Mouse (Mus musculus) limb, embryonic 14.5 days (tissue): ENCODE measurements around the gene Arsk. TPM values are rescaled to one million over a fixed set of nuclear protein-coding genes. Genes with fewer than 3 reads are reported as not detected.

ENCODE experiments used
- ATAC-seq: fragments of 200-750 bp; cut with Nextera tagmentation; 2 replicates; pipeline ENCODE4 v1.8.0; 2017; ENCODE audit warnings: low read depth, moderate number of reproducible peaks, moderate TSS enrichment; ENCODE audit not compliant: low FRiP score
- DNase-seq: peaks from one replicate; pipeline ENCODE4 v3.0.0-alpha.2; 2015; ENCODE audit warnings: low spot score
- H3K27ac ChIP-seq: fragments of 300-500 bp; sonication (generic); replicated peaks from 2 replicates; pipeline ENCODE4 v1.5.1; 2014; ENCODE audit warnings: low read depth, mild to moderate bottlenecking, low read length, moderate library complexity, mixed read lengths
- H3K27me3 ChIP-seq: fragments of 300-500 bp; sonication (generic); 2 replicates; pipeline ENCODE4 v1.6.1; 2014; ENCODE audit warnings: low read length, mixed read lengths; ENCODE audit not compliant: control insufficient read depth, insufficient read depth
- H3K36me3 ChIP-seq: fragments of 300-500 bp; sonication (generic); 2 replicates; pipeline ENCODE4 v1.6.1; 2014; ENCODE audit warnings: mild to moderate bottlenecking, low read length, moderate library complexity, mixed read lengths; ENCODE audit not compliant: control insufficient read depth, insufficient read depth
- H3K4me1 ChIP-seq: fragments of 300-500 bp; sonication (generic); 2 replicates; pipeline ENCODE4 v1.6.1; 2014; ENCODE audit warnings: antibody characterized with exemption, low read length, mixed read lengths; ENCODE audit not compliant: control insufficient read depth, insufficient read depth
- H3K4me2 ChIP-seq: fragments of 300-500 bp; sonication (generic); replicated peaks from 2 replicates; pipeline ENCODE4 v1.6.1; 2014; ENCODE audit warnings: low read depth, mild to moderate bottlenecking, low read length, moderate library complexity; ENCODE audit not compliant: severe bottlenecking
- H3K4me3 ChIP-seq: fragments of 300-500 bp; sonication (generic); replicated peaks from 2 replicates; pipeline ENCODE4 v1.5.1; 2014; ENCODE audit warnings: low read length
- H3K9ac ChIP-seq: fragments of 300-500 bp; sonication (generic); 2 replicates; pipeline ENCODE4 v1.6.1; 2014; ENCODE audit warnings: mild to moderate bottlenecking, low read depth, low read length, moderate library complexity; ENCODE audit not compliant: severe bottlenecking
- H3K9me3 ChIP-seq: fragments of 300-500 bp; sonication (generic); 2 replicates; pipeline ENCODE4 v1.6.1; 2016; ENCODE audit warnings: low read length; ENCODE audit not compliant: control insufficient read depth
- POLR2A ChIP-seq: fragments of 200-500 bp; IDR thresholded peaks from 2 replicates; pipeline ENCODE4 v1.8.0; 2012; ENCODE audit warnings: inconsistent platforms, mild to moderate bottlenecking, moderate library complexity, borderline replicate concordance; ENCODE audit not compliant: insufficient read depth, insufficient read length; ENCODE audit errors: extremely low read depth
- WGBS: fragments of 180-500 bp; shearing (Covaris S2); extraction: QIAGEN DNeasy Blood & Tissue Kit; methylation state at CpG from one replicate; pipeline ENCODE4 v1.1.7; 2014; 5-methylcytosine and 5-hydroxymethylcytosine counted together
- polyA plus RNA-seq, 2 experiments: library from polyadenylated mRNA; depleted of rRNA in 1 of 2; stranded (reverse) in 1 of 2; unstranded in 1 of 2; fragments of >200 nt; fragmentation: Nextera tagmentation in 1 of 2; extraction: Ambion mirVana in 1 of 2; gene quantifications; 2 replicates each; pipeline versions ENCODE4 v1.2.1 to v1.2.3; 2012 to 2014

Gene Arsk
- polyA plus RNA-seq, 2 experiments, result 8.9 to 10.4 TPM

DNA sequence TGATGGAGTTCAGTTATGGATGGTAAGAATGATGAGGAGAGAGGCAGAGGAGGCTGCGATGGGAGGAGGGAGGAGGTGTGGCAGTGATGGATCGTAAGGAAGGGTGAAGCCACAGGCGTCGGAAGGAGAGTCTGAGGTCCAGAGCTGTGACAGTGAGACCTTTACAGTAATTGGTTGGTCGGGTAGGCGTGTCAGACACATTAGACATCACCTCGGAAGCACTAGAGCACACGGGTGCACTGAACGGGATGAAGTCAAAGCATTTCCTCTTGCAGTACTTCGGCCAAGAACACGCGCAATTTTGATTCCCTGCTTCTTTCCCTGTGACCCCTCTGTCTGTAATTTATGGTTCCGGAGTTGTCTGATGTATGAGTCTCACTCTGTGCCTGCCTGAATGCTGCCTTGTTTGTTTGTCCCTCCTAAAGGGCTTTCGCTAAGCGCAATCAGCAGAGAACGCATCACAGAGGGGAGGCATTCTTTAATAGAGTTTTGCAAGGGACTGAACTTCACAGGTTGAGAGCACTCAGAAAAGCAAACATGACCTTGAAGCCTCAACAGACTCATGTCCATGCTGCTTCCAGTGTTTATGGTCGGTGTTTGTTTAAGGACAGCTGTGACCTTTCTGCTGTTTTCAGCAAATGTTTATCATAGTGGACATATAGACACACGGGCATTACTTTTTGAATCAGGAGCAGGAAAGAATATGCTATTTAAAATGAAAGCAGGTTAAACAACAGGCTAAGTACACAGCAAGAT lies 10.8 kb upstream of the Arsk start:
- ATAC-seq (no peak), DNase-seq (no peak)
- H3K9me3 ChIP-seq, result no peaks in the 10 kb centered on the region
- H3K4me1 ChIP-seq, result no peaks in the 10 kb centered on the region
- no peak overlapping the region for H3K4me2 ChIP-seq
- H3K36me3 ChIP-seq, result peaks cover 61% of the 10 kb centered on the region
- WGBS, result 90% methylated on average over 18 of the region's 18 CpGs
- H3K27me3 ChIP-seq, result no peaks in the 10 kb centered on the region
- H3K27ac ChIP-seq, result no peak overlapping the region
- H3K9ac ChIP-seq, result no peak overlapping the region
- H3K4me3 ChIP-seq, result no peak overlapping the region
- TF ChIP-seq POLR2A, result no peak

DNA sequence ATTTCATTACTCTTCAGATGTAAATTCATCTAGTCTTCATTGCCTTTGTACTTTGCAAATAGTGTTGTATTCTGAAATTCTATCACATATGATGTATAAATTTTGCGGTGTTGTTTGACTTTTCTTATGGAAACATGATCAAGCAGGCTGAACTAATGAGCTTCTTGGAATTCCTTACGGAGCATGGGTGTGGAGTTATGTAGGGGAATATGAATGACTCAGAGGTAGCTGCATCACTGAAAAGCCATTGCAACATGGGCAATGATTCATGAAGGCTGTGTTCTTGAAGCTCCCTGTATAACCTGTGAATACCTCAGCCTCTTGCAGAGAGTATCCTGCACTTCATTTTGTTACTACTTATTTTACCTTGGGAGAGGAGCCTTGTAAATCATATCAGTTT lies 3.5 kb upstream of the Arsk start:
- H3K4me2 ChIP-seq, result no peak overlapping the region
- no peak overlapping the region for H3K27ac ChIP-seq
- H3K27me3 ChIP-seq, result no peaks in the 10 kb centered on the region
- H3K36me3 ChIP-seq, result peaks cover 22% of the 10 kb centered on the region
- no peak overlapping the region for H3K9ac ChIP-seq
- ATAC-seq, result no peak
- no peak for TF ChIP-seq POLR2A
- H3K4me3 ChIP-seq, result no peak overlapping the region
- H3K4me1 ChIP-seq, result peaks cover 3% of the 10 kb centered on the region
- no peaks in the 10 kb centered on the region for H3K9me3 ChIP-seq
- DNase-seq, result no peak
- WGBS, result 87% methylated on average over 2 of the region's 2 CpGs

DNA sequence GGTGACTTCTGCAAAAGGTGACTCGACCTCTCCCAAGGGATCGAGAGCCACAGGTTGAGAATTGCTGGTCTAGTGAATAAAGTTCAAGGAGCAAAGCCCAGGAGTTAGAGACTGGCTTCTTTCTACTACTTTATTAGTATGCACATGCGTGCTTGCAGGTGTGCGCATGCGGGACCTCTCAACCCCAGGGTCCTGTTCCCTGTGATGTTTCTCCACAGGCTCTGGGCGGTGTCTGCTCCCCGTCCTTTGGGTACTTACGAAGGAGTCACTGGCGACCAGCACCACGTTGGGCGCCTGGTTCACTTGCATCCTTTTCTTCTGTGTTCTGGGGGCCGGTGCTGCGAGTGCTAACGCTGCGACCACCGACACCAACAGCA lies 356 bp downstream of the Arsk start:
- Histone ChIP-seq H3K27me3 (no peaks in the 10 kb centered on the region), H3K9me3 (no peaks in the 10 kb centered on the region), H3K4me3 (peak overlapping the region; percentile 73), H3K4me2 (peak overlapping the region; percentile 58), H3K9ac (peak overlapping the region; percentile 65), H3K27ac (peak overlapping the region; percentile 78), H3K4me1 (peaks cover 3% of the 10 kb centered on the region), H3K36me3 (peaks cover 5% of the 10 kb centered on the region; the same call in 1 of the 2 replicates)
- 3% methylated on average over 16 of the region's 16 CpGs for WGBS
- ATAC-seq, result peak; percentile 79
- peak; percentile 50 for DNase-seq
- TF ChIP-seq POLR2A, result no peak

DNA sequence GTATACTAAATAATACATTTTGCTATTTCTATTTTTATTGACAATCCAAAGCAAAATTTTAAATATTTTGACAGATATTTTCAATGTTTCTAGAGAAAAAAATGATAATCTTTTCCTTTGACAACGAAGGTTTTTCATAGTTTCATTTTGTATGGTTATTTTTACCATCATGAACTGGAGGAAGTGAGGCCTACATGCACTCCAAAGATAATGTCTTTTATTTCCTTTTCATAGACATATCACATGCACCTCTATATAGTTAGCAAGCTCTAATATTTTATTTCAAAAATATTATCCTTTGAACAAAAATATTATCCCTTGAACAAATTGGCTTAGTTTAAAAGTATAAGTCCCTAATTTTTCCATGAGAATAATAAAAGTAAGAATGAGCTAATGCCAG lies 24.1 kb downstream of the Arsk start:
- Histone ChIP-seq H3K4me3 (no peak overlapping the region), H3K36me3 (no peaks in the 10 kb centered on the region), H3K4me2 (no peak overlapping the region), H3K4me1 (no peaks in the 10 kb centered on the region), H3K27ac (no peak overlapping the region), H3K27me3 (no peaks in the 10 kb centered on the region), H3K9ac (no peak overlapping the region), H3K9me3 (no peaks in the 10 kb centered on the region)
- DNase-seq (no peak), ATAC-seq (no peak)
- 85% methylated on average over 1 of the region's 1 CpGs for WGBS
- TF ChIP-seq POLR2A, result no peak

DNA sequence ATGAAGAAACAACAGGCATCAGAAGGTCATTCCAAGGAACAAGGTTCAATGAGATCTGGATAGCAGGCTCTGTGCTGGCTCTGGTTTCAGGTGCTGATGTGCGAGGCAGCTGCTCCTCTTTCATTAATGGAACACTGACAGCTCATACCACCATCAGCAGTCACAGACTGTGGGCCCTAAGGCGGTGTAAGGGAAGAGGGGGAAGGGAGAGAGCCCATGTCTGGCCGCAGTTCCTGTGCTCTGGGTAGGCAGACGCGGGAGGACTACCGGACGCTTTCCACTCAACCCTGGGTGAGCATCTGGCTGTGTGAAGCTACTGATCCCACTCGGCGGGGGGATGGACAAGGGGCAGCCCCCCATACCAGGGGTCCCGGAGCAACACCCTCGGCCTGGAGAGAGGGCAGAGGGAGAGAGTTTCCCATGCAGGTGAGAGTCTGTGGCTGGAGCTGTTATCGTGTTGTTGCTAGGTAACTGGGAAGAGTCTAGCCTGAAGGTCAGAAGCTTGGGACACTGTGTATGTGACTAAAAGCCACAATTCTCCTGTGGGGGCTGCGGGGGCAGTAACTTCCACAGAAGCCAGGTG lies 34.0 kb downstream of the Arsk start:
- H3K9me3 ChIP-seq, result no peaks in the 10 kb centered on the region
- no peaks in the 10 kb centered on the region for H3K4me1 ChIP-seq
- no peak overlapping the region for H3K9ac ChIP-seq
- WGBS, result 51% methylated on average over 13 of the region's 13 CpGs
- ATAC-seq, result no peak
- no peaks in the 10 kb centered on the region for H3K27me3 ChIP-seq
- DNase-seq, result no peak
- no peak overlapping the region for H3K4me2 ChIP-seq
- no peak overlapping the region for H3K27ac ChIP-seq
- H3K4me3 ChIP-seq, result no peak overlapping the region
- no peak for TF ChIP-seq POLR2A
- peaks cover 12% of the 10 kb centered on the region for H3K36me3 ChIP-seq
